Mouse (Mus musculus) CH12.LX (cell line): Measurements from ENCODE around the gene Hpn.

Experiments used
- EP300 ChIP-seq: IDR thresholded peaks from 2 replicates; pipeline ENCODE4 v1.6.1; 2011; ENCODE audit warnings: low read length, improper control_type of control experiment
- POLR2A ChIP-seq: IDR thresholded peaks from 2 replicates; pipeline ENCODE4 v1.6.1; 2011; ENCODE audit warnings: low read depth, mild to moderate bottlenecking, improper control_type of control experiment, low read length
- ZKSCAN1 ChIP-seq: IDR thresholded peaks from 2 replicates; pipeline ENCODE4 v1.6.1; 2012; ENCODE audit warnings: low read depth, inconsistent platforms, low read length, improper control_type of control experiment, borderline replicate concordance

DNA sequence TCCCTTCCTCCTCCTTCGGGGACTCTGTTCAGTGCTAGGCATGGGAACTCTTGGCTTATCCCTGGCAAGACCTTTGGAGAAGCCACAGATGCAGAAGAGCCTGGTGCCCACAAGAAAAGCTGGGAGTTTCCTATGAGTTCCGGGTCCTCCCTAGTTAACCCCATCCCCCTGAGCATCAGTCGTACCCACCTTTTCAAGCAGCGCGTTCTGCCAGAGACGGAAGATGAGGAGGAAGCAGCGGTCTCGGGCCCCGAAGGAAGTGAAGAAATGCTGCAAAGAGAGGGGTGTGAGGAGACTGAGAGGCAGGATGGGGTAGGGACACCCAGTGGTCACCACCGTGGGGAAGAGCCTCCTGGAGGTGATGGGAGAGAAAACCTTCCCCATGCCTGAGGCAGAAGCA is 25.9 kb upstream of the Hpn start:
- TF ChIP-seq EP300 (no peak), POLR2A (no peak), ZKSCAN1 (no peak)
